Mouse (Mus musculus) left cerebral cortex, adult 2 months (tissue): Measurements from ENCODE around the gene Lsm3. TPM values are rescaled to one million over a fixed set of nuclear protein-coding genes. Genes with fewer than 3 reads are reported as not detected.

Experiments used
- DNase-seq, 2 experiments: peaks; one replicate each; pipeline ENCODE4 v3.0.0; 2021 to 2022; ENCODE audit warnings: low spot score in 2 of 2, mixed read lengths in 1 of 2; ENCODE audit errors: extremely low spot score in 1 of 2
- H3K27ac ChIP-seq: fragments of 200-600 bp; 2 replicates; pipeline ENCODE4 v1.8.1; 2022
- H3K4me3 ChIP-seq: fragments of 200-600 bp; 2 replicates; pipeline ENCODE4 v1.8.1; 2022
- CTCF ChIP-seq: fragments of 200-600 bp; IDR thresholded peaks from 2 replicates; pipeline ENCODE4 v1.8.1; 2022; ENCODE audit warnings: antibody characterized with exemption, mild to moderate bottlenecking, moderate library complexity
- intact Hi-C: fragments of 180-260 bp; cut with DNase I; formaldehyde crosslinking; loops from one replicate; pipeline ENCODE4 v1.15.1; 2025
- total RNA-seq, 2 experiments: library from RNA; stranded (reverse); gene quantifications; 2 replicates each; pipeline ENCODE4 v1.2.3; 2021

The Lsm3 gene
- total RNA-seq, 2 experiments from 2014 or later, result 35.0 to 40.6 TPM

DNA sequence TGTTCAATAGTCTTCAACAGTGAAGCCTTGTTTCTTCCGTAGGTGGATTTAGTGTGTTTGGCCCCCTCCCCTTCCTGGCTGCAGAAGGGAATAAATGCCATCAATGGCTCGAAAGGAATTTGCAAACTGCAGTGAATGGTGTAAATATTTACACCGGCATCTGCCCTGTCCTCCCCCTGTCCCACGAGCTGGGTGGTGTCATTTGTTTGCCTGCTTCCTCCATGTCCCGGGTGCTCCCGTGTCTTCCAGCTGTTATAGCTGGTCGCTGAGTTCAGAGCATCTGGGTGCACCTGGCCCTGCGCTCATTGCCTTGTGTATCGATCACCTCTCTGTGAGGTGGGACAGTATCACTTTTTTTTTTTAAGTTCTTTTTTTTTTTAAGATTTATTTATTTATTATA is 50.7 kb downstream of the Lsm3 start:
- Histone ChIP-seq H3K27ac (no peak overlapping the region), H3K4me3 (no peak overlapping the region)
- no peak for TF ChIP-seq CTCF
- intact Hi-C loops, result no loop called here
- no peak for DNase-seq

Other genes starting within 250 kb of the Lsm3 start
- gene Wnt7a, start 104.6 kb upstream of the Lsm3 start, total RNA-seq, result 10 to 100 TPM in 1 of 2 experiments, 1 to 10 TPM in 1; 9.8 to 16.0 TPM
- 10 to 100 TPM; 20.8 to 21.2 TPM for gene Chchd4, start 42.4 kb upstream of the Lsm3 start, total RNA-seq
- gene Tmem43, start 42.2 kb upstream of the Lsm3 start, total RNA-seq, result 10 to 100 TPM; 29.3 to 30.0 TPM
- gene Xpc, start within 50 bp of the Lsm3 start, total RNA-seq, result 10 to 100 TPM; 12.9 to 13.2 TPM
- 100 to 1,000 TPM; 127 to 147 TPM for gene Slc6a6, start 168.1 kb downstream of the Lsm3 start, total RNA-seq